Mouse (Mus musculus) cerebellum, postnatal 14 days (tissue): ENCODE measurements around the gene Sptan1.
A peak's percentile ranks its signal among the peaks of the same experiment; 100 is the strongest.
"Not testable (repeated sequence)": the region's sequence is repeated elsewhere in the genome, so short reads cannot be mapped to it uniquely, and the experiment has no call there.

ENCODE experiments used
- DNase-seq, 2 experiments: peaks; one replicate each; pipeline ENCODE4 v3.0.0; 2021; ENCODE audit warnings: mixed read lengths in 2 of 2

Gene Sptan1

DNA sequence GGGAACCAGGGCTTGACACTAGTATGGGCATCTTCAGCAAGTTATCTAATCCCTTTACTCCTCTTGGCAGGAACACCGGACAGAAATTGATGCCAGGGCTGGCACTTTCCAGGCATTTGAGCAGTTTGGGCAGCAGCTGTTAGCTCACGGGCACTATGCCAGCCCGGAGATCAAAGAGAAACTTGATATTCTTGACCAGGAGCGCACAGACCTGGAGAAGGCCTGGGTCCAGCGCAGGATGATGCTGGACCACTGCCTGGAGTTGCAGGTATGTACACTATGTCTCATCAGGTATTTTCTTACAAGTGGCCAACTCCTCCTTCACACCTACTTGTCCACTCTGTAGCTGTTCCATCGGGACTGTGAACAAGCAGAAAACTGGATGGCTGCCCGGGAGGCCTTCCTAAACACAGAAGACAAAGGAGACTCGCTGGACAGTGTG lies 45.5 kb downstream of the Sptan1 start:
- peak; percentile 89 to 91 for DNase-seq

DNA sequence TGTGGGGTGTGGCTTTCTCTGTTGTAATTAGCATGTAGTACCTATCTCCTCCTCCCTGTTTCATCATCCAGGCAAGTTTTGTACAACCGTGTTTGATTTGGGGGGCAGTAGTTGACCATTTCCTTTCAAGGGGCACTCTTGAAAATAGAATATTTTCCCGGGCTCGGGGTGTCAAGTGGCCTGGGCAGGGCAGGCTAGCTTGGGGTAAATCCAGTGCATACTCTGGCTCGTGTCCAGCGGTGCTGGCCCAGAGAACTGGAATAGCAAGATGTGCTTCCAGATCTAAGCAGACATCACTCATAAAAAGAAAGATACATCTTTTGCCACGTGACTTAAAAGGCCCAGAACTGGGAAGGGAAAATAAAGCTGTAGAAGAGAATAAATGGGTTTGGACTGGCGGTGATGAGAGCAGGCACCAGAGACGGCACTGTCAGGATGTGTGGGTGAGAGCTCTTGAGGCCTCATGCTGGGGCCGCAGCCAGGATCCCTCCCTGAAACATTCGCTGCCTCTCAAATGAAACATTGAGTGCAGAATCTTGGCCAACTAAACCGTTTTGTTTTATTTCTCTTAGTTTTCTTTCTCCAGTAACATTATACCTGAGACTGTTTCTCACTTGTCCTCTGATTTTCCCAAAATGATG lies 49.1 kb downstream of the Sptan1 start:
- DNase-seq: no peak

DNA sequence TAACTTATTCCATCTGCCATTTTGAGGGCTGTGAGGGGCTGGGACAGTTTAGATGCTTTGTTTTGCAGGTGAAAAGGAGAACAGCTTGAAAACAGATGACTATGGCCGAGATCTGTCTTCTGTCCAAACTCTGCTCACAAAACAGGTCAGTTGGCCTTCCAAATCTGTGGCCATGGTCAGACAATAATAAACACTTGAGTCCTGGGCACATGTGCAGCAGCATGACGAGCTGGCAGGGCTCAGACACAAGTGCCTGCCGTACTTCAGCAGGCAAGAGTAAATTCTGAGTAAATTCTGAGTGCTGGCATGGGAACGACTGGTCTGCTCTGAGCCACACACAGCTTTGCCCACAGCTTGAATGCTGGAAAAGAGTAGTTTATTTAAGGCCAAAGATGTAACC lies 60.1 kb downstream of the Sptan1 start:
- no peak for DNase-seq

DNA sequence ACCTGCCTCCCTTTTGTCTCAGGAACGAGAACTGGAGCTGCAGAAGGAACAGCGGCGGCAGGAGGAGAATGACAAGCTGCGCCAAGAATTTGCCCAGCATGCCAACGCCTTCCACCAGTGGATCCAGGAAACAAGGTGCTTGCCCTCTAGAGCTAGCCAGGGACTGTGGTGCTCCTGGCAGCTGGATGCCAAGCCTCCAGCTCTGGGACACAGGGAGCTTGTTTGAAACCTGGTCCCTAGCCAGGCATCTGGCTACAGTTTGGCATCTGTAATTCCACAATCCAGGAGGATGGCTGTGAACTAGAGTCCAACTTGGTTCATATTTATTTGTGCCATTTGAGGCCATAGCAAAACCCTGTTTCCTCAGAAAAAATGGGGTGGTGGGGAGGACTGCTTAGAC lies 61.6 kb downstream of the Sptan1 start:
- DNase-seq: no peak

DNA sequence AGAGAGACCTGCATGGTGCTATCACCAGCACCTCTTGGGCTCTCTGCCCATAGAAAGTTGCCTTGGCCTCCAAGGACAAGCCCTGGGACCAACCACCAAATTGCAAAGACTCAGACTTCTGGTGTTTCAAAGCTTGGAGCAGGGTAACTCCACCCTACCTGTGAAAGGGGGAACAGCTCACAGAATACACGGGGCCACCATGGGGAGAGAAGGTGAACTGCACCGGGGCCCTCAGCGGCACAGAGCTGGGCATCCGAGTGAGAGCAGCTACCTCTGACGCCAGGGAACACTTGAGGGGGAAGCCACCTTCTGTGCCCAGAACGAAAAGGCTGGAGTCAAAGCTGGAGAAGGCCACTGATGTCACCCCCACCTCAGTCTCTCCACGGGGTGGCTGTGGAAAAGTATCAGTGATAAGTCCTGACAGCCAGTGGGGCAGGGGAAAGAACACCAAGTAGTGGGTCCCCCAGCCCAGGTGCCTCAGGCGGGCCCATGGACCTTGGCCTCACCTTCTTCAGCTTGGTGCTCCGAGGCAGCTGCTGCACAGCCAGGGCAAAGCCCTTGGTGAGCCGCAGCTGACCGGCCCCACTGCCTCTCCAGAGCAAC lies 67.0 kb downstream of the Sptan1 start:
- DNase-seq: peak in 1 of 2 experiments; percentile 45

DNA sequence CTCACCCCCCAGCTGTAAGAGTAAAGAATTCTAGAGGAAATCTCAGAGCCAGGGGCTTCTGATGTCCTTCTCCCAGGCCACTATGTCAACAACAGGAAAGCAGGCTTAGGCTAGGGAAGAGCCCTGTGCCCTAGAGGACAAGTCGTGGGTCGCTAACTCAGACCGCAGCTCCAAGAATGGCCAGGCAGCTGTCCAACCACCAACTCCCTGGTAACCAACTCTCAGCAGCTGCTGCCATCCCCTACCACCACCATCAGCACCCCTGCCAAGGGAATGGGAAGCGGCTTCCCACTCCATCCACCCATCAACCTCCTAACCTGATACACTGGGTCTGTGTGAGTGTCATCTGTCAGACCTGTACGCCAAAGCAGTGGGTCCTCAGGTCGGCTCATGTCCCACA lies 67.6 kb downstream of the Sptan1 start:
- DNase-seq: no peak

DNA sequence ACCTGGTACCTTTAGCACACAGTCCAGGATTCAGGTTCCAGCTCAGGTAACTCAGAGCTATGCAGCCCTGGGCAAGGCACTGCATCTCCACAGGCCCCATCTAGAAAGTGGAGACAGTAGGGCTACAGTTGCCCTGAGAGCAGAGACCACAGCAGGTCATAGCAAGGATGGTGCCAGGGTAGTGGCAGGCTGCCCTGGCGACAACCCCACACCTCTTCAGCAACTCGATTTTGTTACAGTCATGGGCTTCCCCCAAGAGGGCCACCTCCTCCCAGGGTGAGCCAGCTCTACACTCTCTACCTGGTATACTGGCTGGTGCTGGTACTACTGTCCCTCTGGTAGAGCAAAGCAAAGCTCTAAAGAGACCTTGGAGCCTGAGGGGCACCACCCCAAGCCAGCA lies 72.4 kb downstream of the Sptan1 start:
- DNase-seq: no peak

DNA sequence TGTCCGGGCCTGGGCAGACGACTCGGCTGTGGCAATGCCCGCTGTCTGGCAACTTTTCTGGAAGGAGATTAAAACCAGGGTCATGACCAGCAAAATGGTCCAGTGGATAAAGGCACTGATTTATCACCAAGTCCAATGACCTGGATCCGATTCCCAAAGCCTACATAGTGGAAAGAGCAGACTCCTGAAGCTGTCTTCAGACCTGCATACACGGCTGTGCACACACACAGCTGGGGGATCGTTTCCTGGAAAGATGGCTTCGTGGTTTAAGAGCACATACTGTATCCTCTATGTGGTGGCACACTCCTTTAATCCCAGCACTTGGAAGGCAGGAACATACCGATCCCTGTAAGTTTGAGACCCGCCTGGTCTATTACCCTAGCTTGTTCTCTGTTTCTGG lies 73.0 kb downstream of the Sptan1 start:
- no peak for DNase-seq

DNA sequence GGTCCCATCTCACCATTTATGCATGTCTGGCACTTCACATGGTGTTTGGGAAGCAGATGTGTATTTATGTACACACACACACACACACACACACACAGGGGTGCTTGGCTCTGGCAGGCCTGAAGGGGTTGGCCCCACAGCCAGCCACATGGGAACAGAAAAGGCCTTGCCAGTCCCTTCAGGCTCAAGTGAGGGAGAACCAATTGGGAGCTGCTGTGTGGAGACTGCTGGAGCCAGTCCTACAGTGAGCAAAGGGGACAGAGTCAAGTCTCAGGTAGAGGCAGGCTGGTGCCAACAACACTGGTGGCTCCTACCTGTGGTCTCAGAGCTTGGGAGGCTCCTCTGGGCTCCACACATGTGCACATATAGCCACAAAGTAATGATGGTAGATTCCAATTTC lies 74.3 kb downstream of the Sptan1 start:
- no peak for DNase-seq

DNA sequence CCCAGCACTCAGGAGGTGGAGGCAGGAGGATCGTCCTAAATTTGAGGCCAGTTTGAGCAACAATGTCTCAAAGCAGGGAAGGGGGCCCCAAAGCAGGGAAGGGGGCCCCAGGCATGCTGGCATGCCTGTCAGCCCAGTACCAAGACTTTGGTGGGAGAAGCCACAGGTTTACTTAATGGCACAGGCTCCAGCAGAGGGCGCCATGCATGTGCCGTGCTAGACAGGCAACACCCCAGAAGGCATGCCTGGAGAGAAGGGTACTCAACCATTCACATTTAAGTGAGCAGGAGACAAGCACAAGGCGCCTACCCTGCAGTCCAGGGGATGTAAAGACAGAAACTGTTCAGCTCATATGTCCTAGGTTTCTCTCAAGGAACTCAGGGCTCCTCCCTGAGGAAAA lies 77.1 kb downstream of the Sptan1 start:
- peak; percentile 87 to 95 for DNase-seq

DNA sequence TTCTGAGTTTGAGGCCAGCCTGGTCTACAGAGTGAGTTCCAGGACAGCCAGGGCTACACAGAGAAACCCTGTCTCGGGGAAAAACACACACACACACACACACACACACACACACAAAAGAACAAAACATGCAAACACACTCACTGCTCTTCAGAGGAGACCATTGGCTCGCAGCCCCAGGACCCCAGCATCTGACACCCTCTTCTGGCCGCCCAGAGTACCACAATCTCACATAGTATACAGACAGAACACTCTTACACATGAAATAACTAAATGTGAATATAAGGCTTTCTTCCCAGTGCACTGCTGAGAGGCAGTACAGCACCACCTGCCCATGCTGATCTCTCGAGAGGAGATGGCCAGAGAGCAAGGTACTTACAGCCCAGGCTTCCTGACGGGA lies 79.2 kb downstream of the Sptan1 start:
- DNase-seq: no peak

DNA sequence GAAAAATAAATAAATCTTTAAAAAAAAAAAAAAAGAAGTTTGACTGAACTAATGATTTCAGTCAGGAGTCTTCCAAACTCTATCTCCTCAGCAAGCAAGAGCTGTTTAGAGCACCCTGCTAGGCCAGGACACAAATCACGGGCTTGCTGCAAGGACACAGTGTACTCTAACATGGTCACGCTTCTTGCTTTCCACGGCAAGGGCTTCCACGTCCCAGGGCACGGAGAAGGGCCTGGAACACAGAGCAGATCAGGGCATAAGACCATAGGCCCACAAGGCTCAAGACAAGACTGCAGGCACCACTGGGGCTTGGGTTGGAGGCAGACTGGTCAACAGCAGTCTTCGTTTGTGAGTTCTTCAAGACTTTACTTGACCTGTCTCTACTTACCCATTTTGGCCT lies 81.8 kb downstream of the Sptan1 start:
- no peak for DNase-seq

DNA sequence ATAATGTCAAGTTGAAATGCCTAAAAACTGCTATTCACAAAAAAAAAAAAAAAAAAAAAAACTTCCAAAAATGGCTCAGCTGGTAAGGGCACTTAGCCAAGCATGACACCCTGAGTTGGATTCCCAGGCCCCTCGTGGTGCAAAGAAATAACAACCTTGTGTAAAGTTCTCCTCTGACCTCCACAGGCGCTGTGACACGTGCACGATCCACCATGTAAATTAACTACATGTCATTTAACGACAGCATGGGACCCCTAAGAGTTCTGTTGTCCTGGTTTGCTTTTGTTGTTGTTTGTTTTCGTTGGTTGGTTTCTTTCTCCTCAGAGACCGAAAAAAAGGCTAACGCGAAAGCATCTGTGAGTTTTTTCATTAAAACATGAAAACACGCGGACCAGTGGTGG lies 82.7 kb downstream of the Sptan1 start:
- DNase-seq: no peak

DNA sequence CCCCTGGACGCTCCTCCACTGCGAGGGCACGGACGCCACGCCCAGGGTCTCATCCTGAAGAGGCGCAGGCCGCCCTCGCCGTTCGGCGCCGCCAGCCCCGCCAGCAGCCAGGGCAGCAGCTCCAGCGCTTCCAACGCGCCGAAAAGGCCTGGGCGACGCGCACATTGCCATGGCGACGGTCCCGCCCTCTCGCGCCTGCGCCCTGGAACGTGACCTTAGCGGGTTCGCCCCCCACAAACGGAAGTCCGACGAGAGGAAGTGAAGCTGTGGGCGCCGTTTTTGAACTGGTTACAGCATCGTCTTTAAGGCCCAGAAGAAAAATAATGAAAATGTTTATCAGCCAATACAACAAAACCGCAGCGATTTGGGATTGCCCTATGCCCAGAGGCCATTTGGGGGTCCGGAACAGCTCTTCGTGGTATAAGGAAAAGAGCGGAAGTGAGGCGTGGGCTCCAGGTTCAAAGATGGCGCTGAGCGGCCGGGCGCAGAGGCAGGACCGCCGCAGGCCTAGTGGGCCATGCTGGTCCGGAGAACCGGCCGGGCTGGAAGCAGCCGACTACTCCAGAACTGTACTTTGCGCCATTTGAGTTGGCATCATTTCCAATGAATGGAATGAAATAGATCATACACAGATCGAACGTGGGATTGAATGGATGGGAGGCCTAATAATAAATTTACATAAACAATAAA lies 83.5 kb downstream of the Sptan1 start, which contains the start of gene Wdr34:
Gene Wdr34 (minus strand): TSS at position 183 of the 690 bp plus-strand sequence.
- DNase-seq: peak; percentile 99

DNA sequence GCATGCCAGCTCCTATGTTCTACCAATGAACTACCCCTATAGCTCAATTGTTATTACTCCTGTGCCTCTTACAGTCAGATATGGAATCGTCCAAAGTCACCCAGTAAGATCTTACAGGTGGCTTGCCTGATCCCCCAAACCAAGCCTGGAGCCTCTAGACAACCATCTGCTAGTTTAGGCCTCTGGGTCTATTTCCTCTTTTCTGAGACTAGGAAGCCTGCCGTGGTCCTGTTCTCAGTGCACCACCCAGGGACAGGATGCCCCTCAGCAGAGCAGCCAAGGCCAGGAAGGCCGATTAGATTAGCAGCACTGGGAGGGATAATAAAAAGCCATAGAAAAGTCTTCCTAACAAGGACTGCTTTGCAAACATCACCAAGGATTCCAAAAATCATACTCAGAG lies 84.5 kb downstream of the Sptan1 start:
- no peak for DNase-seq

DNA sequence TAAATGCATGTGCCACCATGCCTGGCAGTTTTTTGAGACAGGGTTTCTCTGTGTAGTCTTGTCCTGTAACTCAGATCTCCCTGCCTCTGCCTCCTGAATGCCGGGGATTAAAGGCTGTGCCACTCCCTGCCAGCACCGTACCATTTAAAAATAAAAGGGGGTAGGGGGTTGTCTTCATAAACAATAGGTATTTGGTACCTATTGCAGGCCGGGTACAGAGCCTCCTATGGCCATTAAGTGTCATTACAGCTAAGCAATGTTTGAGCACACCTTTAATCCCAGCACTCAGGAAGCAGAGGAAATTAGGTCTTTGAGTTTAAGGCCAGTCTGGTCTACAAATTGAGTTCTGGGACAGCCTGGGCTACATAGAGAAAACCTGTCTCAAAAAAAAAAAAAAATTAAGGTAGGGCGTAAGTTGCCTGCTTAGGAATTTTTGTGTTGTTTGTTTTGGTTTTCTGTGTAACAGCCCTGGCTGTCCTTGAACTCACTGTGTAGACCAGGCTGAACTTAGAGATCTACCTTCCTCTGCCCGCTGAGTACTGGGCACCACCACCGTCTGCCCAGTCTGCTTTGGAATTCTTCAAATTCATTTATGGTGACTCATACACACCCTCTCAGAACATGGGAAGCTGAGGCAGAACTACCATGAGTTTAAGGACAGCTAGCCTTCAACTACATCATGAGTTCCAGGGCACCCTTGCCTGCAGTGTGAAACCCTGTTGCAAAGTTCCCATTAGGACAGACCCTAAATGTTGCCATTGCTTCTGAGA lies 86.8 kb downstream of the Sptan1 start:
- DNase-seq: no peak

DNA sequence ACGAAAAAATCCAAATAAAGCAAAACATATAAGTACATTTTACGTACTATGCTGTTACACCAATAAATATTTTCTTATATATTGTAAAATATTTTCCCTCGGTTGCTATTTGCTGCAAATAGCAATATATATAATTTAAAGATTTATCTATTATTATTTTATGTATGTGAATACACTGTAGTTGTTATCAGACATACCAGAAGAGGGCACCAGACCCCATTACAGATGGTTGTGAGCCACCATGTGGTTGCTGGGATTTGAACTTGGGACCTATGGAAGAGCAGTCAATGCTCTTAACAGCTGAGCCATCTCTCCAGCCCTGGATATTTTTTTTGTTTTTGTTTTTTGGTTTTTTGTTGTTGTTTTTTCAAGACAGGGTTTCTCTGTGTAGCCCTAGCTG lies 90.0 kb downstream of the Sptan1 start:
- DNase-seq: not testable (repeated sequence)

DNA sequence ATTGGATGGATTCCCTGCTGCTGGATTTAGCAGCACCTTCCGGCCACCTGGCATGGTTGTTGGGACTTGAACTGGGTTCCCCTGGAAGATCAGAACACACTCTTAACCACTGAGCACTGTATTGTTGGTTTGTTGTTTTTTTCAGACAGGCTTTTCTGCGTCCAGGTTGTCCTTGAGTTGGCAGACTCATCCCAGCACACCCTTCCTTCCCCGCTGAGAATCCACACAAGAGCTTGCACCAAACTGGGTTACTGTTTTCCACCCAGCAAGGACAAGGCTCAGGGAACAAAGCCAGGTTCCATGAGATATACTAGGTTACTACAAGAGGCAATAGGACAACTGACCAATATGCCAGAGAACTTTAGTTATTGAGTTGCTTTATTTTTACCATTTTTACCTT lies 91.4 kb downstream of the Sptan1 start:
- DNase-seq: no peak

DNA sequence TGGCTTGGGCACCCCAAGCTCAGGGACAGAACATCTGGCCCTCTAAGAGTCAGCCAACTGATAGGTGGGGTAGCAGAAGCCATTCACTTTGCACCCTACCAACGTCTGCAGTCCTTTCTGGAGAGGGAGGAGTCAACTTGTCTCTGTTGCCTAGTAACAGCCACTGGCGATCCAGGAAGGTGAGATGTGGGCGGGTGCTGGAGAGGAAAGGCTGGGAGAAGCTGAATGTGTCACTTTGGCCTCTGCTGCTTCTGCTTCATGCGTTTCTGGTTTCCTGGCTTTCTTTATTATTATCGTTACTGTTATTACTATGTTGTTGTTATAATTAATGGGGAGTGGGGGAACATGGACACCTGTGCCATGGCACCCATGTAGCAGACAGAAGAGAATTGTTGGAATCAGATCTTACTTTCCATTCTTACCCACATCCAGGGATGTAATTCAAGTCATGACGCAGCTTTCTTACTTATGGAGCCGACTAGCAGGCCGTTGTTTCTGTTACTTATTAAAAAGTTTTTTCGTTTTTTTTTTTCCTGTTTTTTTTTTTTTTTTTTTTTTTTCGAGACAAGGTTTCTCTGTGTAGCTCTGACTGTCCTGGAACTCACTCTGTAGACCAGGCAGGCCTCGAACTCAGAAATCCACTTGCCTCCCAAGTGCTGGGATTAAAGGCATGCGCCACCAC lies 92.0 kb downstream of the Sptan1 start, which contains the start of gene Set:
Gene Set (plus strand): TSS at position 156 of the 682 bp plus-strand sequence.
- no peak for DNase-seq

DNA sequence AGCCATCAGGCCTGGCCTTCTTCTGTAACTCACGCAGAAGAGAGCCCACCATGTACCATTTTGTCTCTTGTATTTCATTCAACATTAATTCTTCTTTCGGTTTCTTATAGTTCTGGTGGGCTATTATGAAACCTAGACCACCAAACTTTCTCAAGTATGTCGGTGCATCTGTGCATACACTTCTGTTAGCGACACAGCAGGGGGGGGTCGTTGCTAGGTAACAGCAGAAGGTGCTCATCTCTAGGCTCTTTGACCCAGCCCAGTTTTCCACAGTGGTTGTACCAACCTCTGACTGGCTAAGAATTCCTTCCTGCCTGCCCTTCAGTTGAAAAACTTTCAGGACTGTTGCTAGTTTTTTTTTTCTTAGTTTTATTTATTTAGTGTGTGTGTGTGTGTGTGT lies 93.1 kb downstream of the Sptan1 start:
- DNase-seq: no peak

DNA sequence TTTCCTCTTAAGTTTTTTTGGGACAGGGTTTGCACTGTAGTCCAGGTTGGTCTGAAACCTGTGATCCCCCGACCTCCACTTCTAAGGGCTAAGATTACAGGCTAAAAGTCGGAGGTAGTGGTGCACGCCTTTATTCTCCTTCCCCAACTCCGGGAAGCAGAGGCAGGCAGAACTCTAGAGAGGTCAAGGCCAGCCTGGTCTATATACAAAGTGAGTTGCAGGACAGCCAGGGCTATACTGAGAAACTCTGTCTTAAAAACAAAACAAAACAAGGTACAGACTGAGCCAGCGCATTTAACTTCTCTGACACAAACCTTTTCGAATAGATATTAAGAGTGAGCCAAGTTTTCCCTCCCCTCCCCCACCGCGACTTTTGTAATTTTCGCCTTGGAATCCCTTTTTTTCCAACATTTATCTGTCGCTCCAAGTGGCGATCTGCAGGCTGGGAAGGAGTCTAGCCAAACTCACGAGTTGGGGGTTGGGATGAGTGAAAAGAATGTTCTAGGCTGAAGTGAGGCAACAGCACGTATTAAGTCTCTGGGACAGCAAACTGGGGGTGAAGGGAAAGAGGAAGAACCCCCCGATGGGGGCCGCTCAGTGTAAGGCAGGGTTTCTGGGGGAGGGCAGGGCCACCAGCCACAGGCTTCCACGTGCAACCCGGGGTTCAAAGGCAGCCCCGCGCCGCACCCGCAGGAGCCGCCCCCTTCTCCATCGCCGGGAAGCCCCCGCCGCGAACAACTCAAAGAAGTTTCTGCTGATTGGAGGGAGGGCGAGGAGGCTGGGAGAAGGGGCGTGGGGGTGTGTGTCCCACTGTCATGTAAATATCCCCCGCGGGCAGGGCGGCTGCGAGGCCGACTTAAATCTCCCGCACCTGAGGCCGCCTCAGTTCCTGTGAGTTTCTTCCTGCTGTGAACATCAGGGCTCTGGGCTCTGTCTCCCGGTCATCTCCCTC lies 96.1 kb downstream of the Sptan1 start:
- DNase-seq: peak in 1 of 2 experiments; percentile 31
